Mouse (Mus musculus): ENCODE measurements around the gene Slc52a3.

Gene Slc52a3

DNA sequence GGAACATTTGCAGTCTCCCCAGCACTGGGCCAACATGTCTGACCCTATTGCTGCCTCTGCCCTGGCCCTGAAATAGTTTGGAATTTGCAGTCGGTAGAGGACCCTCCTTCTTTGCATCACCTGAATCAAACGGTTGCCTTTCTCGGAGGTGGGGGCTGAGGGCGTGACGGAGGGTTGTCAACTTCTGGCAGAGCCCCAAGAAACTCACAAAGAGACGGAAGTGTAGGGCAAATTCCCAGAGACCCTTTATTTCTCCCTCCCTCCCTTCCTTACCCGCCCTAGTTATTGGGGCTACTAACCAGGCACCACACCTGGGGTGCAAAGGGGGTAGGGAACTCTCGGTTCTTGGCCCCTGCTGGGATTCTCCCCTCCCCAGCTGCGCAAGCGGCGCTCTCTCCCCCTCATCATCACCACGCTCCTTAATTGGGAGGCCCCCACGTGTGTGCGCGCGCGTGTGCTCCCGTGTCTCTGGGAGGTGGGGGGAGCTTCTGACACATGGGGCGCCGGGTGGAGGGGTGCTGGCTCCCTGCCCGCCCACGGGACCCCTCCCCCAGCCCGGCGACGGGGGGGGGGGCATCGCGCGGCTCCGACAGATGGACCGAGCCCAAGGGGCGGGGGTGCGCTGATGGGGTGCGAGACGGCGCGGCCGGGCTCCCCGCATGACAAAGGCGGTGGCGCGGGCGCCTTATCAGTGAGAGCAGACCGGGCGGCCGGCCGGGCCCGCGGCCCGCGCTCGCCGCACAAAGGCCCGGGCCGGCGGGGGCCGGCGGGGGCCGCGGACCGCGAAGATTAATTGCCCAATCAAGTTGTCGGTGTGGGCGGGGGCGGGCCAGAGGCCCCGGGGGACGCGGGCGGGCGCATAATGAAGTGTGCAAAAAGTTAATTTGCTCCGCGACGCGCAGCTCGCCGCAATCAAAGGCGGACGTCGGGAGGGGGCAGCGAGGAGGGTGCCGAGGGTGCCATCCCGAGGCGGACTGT lies 52.0 kb downstream of the Slc52a3 start:
- in situ Hi-C loops (cut with MboI): no loop called here

DNA sequence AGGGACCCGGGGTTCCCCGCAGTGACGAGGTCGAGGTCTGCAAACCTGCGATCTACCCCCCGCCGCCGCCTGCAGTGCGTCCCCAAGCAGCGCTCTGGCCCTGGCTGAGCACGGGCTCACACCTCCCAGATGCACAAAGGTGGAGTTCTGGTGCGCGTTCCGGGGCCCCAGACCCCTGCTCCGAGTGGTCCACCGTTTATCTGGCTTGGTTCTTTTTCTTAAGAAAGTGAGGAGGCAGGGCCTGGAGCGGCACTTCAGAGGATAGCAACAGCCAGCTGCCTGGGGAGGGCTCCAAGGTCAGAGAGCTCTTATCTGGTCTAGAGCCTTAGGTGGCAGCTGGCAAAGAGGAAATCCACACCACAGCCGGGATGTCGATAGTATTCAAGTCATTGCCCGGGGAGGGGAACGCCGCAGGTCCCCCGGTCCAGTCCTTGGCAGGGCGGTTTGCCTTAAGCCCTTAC lies 52.7 kb downstream of the Slc52a3 start:
- in situ Hi-C loops (cut with MboI): no loop called here

DNA sequence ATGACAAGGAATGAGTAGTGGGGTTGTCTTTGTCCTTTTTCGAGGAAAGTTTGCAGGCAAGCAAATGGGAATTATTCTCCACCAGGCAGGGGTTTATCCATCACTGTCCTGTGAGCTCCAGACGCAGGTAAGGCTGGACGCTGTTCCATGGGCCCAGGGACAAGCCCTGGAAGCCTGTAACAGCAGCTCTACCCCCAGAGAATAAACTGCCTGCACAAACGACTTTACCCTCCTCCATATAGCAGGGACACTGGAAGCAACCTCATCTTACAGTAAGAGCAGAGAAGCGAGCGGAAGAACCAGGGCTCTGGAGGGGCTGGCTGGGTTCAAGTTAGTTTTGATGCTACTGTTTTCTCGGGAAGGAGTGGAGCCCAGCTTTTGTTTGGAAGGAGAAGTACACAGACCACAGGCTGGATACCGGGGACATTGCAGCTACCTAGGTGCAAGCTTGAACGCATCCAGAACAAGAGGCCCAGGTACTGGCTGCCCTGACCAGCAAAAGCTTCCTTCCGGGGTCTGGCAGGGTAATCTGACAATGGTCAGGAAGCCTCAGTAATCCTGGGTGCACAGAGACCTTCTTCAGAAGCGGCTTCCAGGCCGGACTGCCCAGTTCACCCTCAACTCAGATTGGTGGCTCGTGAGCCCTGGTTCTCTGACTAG lies 53.4 kb downstream of the Slc52a3 start:
- in situ Hi-C loops (cut with MboI): no loop called here

DNA sequence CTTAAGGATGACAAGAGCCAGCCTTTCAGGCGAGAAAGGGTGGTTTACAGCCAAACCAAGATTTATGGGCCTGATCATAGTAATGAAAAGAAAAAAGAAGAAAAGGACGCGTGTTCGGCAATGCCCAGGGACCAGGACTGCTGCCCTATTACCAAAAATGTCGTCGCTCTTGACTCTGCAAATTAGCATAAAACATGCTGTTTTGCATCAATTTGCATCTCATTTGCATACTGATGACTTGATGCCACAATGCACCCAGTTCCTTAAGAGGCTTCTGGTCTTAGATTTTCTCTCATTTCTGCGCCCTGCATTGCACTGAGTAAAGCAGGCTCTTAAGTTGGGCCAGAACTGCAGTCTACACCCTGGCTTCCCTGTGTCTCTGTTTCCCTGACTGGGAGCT lies 54.0 kb downstream of the Slc52a3 start:
- in situ Hi-C loops (cut with MboI): no loop called here

DNA sequence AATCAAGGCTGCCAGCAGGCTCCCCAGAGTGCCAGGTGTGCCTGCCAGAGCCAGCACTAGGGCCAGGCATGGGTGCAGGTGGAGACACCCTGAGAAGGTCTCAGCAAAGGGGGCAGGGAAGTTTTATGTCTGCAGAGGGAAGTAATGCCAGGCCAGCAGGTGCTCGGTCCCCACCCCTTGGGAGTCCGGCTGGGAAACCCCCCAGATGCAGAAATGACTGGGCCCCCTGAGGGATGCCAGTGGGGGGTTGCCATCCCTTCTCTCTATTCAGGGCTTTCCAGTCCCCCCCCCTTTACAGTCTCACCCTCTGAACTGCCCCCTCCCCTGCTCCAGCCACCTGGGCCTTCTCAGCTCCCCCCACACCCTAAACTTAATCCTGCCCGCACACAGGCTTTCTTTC lies 55.7 kb downstream of the Slc52a3 start:
- in situ Hi-C loops (cut with MboI): no loop called here

DNA sequence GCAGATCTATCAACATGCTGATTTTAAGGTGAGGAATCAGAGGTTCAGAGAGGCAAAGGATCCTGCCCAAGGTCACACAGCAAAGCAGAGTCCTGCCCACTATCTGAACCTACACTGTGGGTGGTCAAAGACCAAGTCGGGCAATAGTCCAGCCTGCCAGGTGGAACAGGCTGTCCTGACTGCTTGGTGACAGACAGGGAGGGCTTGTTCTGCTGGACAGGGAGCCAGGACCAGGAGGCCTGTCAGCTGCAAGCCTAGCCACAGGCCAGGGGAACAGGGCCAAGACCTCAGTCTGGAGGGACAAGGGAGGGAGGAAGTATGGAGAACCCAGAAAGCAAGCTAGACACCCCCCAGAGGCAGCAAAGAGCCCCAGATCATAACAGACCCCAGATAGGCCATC lies 59.1 kb downstream of the Slc52a3 start:
- in situ Hi-C loops (cut with MboI): no loop called here

DNA sequence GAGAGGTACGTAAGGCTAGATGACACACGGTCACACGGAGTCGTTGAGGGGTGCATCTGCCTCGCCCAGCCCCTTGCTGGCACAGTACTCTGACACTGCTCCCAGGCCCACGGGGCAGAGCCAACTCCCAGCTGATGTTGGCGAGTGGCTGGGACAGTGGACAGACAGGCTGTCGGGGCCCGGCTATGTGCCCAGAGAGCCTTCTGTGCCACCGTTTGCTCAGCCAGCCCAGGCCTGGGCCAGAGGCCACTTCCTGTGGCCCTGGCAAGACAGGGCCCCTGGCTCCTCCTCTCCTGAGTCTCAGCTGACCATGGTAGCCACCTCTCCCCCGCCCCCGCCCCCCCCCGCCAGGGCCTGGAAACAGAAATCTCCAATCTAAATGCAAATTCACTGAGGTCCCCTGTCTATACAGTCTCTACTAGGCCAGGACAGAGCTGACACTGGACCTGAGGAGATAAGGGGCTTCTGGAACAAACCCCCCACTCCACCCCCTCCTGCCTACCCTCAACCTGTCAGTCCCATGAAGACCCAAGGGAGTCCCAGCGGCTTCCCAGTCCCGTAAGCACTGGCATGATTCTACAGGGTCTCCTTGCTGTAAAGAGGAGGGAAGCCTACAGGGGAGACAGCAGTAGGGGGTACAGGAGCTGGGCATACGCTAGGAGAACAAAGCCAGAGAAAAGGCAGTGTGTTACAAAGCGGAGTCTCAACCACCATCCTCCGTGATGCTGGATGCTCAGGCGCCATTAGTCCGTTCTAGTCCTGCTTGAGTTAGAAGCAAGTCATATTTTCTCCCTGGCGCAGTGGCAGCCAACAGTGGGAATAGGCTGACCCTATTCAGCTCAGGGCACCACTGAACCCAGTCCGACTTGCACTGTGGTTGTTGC lies 60.3 kb downstream of the Slc52a3 start:
- in situ Hi-C loops (cut with MboI): no loop called here

DNA sequence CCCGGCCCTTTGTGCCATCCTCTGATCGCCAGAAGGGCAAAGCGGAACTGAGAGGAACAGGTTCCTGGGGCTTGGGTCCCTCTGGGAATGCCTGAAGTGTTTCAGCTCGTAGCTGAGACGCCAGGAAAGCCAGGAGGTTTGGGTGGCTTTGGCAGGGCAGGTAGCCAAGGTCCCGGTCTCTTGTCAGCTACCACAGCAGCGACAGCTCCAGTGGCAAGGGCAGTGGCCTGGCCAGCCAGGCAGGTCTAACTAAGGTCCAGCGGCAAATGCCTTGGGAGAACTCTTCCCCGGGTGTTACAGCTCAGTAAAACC lies 60.9 kb downstream of the Slc52a3 start:
- in situ Hi-C loops (cut with MboI): no loop called here
